Mouse (Mus musculus) monocyte, adult 2 months (primary cell): ENCODE data around the gene Cdkn2a.

ENCODE experiments used
- DNase-seq, 2 experiments: peaks; one replicate each; pipeline ENCODE4 v3.0.0; 2022; ENCODE audit warnings: low spot score in 2 of 2, low read depth in 1 of 2

Gene Cdkn2a

DNA sequence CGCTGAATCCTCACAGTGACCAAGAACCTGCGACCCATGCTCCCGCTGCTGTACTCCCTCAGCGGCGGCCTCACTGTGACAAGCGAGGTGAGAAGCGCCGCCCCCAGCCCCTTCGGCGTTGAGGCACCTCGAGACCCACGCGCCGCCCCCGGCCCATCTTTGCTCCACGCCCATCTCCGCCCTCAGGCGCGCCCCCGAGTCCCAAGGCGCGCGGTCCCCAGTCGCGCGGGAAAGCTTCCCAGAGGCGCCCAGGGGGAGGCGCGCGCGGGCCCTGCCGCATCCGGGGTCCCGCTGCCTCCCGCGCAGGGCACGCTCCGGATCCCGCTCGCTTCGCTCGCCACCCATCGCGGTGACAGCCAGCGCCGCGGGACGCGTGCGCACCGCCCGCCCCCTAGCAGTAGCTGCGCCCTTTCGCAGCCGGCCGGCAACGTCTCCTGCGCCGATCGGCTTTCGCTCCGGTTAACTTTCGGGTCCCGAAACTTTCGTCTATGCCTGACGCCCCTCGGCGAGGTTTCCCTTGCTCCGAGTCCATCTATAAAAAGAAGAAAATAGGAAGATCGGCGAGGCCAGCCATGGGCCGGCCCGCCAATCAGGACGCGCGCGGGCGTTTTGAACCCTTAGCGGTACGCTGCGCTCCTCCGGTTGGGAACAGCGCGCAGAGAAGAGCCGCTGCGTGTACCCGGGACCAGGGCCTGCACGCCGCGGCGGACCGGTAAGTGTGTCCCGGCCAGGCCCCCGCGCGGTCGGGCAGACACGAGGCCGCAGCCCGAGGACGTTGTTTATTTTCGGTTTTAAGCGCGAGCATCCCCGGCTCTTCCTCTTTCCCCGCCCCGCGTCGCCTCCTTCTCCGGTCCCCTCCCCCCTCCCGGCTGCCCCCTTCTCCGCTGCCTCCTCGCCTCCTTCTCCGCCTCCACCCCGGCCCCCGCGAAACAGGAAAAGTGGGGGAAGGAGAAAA, at the start of gene Cdkn2a:
Cdkn2a (minus strand) TSS at position 168 of the 955 bp plus-strand sequence.
- DNase-seq = no peak

DNA sequence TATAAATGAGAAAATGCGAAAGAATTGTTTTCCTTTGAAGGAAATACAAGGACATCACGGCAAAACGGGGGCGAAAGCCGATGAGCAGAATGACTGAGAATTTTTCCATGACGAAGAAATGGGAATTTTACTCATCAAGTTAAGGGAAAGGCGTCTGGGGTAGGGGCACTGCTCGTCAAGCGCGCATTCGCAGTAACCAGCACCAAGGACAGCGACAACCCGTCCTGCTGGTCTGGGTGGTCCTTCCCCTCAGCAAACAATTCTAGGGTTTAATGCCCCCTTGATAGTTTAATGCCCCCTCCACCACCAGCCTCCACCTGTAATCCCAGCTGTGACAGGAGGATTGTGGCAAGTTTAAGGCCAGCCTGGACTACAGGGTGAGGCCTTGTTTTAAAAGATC, 19.0 kb upstream of the Cdkn2a start:
- DNase-seq = no peak

DNA sequence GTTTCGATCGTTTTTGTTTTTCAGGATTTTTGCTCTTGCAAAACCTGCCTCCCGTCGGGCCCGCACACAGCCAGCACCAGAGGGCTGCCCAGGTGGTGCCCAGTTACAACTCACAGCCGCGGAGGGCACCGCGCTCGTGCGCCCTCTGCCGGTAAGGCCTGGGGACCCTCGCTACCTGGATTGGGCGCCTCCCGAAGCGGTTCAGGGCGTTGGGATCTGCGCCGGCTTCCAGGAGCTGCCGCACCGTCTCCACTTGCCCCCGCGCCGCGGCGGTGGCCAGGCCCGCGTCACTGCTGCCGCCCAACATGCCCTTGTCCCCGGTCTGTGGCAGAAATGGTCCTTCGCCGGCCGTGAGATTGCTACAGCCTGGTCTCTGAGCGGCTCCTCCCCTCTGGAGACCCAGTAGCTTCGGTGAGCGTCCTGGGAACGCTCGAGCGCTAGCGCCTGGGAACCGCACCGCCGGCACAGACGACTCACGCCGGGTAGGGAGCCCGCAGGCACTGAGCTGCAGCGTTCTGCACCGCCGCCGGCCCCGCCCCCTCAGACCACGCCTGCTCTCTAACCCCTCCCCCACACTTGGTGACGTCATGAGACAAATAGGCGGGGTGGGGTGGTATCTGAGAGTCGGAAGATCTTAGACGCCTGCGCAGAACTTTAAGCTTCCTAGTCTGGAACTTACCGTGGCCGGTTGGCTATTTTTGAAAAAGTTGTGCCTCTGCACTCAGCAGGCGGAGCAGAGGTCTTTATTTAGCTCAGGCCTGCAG, 16.2 kb upstream of the Cdkn2a start, which contains the start of gene Cdkn2b:
Cdkn2b (minus strand) TSS at position 549 of the 764 bp plus-strand sequence.
- DNase-seq = peak in 1 of 2 experiments; percentile 46

DNA sequence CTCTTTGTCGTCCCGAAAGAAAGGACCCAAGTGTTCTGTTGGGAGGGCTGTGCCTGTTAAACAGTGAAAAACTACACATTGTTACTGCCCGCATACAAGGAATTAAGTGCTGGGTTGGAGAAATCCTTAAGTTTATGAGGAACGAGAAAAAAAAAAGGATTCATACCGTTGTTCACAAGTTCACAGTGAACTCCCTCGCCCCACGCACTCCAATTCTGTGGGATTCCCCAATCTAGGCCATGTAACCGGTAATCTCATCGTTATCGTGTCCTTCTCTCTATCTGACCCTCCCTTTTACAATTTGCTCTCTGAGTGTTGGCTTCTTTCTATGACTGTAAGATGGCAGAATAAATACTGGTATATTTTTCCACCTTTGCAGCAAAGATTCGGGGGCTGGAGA, 15.5 kb upstream of the Cdkn2a start:
- no peak for DNase-seq

DNA sequence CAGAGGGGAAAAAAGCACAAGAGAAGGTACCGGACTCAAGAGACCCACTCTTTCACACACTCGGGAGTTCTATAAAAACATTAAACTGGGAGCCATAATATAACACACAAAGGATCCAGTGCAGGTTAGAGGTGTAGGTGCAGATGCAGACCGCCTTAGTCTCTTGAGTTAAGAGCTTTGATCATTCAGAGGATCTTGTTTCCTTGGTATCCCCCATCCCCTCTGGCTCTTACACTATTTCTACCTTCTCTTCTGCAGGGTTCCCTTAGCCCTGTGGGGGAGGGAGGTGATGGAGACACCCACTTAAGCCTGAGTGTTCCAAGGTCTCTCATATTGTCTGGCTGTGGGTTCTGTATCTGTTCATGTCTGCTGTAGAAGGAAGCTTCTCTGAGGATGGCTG, 13.5 kb upstream of the Cdkn2a start:
- no peak for DNase-seq

DNA sequence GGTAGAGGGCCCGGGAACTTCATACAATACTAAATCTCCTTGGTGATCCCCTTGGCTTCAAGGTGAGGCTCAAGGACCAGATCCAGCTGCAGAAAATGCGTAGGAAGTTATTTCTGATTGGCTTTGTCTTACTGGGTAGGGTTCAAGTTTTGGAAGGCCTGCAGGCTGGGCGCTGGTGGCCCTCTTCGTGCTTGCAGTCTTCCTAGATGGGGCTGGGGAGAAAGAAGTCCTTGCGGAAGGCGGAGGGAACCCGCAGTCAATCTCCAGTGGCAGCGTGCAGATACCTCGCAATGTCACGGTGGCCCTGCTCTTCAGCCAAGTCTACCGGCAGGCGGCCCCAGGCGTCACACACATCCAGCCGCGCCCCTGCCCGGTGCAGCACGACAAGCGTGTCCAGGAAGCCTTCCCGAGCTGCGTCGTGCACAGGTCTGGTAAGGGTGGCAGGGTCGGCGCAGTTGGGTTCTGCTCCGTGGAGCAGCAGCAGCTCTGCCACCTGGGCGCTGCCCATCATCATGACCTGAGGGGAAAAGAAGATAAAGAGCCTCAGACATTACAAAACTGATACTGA, 12.4 kb upstream of the Cdkn2a start:
- no peak for DNase-seq

DNA sequence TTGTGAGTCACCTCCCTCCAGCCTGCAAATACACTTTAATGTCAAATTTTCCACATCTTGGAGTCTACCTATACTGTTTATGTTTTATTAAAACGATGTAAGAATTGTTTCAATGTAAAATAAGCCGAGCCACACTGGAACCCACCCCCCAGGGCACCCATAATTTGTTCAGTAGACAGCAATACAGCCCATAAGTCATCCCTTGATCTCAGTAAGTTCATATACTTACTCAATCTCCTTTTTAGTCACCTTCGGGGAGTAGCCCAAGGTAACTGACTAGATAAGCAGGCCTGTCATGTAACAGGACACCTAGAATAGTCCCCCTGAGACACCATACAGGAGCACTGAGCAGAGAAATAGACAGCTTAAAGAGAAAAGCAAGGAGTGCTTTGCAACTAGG, 11.2 kb upstream of the Cdkn2a start:
- DNase-seq = no peak

DNA sequence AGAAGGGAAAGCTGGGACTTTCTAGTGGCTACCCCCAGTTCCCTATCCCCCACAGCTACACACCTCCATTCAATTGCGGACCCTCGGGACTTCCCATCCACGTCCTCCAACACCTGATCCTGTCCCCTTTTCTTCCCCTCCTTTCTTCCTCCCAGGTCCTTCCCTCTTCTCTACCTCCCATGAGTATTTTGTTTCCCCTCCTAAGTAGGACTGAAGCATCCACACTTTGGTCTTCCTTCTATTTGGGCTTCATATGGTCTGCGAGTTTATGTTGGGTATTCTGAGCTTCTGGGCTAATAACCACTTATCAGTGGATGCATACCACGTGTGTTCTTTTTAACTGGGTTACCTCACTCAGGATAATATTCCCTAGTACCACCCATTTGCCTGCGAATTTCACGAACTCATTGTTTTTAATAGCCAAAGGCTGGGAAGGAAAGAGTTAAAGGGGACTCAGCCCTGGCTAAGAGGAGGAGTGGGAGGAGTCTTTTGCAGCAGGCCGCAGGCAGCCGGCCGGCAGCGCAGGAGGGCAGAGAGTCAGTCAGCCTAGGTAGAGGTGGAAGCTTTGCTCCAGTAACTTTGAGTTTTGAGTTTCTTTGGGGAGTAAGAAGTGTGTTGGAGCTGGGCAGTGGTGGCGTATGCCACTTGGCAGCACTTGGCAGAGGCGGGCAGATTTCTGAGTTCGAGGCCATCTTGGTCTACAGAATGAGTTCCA, 9.0 kb upstream of the Cdkn2a start:
- no peak for DNase-seq

DNA sequence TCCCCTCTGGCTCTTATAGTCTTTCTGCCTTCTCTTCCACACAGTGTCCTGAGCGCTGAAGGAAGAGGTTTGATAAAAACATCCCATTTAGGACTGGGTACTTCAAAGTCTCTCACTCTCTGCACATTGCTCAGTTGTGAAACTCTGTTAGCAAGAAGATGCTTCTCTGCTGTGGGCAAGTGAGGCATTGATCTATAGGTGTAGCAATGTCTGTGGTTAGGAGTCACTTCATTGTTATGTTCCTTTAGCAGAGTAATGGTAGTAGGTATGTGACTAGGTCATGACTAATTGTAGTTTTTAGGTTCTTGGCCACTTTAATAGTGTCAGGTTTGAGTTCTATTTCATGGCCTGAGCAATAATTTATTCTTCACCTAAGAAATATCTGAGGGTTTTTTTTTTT, 7.7 kb upstream of the Cdkn2a start:
- no peak for DNase-seq

DNA sequence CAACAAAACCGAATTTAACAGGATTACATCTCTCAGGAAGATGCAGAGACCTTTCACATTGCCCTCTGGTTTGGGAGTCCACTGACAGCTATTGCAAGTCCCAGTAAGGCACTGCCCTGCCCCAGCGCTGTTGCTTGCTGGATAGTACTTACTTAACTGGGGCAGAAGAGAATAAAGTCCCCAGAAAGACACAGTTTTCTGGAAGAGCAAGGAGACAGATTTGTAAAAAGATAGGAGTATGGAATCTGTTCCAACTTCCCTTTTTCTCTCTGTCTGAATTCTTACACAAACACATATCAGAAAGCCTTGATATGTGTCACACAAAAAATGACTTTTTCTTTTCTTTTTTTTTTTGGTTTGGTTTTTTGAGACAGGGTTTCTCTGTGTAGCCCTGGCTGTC, 5.3 kb upstream of the Cdkn2a start:
- no peak for DNase-seq

DNA sequence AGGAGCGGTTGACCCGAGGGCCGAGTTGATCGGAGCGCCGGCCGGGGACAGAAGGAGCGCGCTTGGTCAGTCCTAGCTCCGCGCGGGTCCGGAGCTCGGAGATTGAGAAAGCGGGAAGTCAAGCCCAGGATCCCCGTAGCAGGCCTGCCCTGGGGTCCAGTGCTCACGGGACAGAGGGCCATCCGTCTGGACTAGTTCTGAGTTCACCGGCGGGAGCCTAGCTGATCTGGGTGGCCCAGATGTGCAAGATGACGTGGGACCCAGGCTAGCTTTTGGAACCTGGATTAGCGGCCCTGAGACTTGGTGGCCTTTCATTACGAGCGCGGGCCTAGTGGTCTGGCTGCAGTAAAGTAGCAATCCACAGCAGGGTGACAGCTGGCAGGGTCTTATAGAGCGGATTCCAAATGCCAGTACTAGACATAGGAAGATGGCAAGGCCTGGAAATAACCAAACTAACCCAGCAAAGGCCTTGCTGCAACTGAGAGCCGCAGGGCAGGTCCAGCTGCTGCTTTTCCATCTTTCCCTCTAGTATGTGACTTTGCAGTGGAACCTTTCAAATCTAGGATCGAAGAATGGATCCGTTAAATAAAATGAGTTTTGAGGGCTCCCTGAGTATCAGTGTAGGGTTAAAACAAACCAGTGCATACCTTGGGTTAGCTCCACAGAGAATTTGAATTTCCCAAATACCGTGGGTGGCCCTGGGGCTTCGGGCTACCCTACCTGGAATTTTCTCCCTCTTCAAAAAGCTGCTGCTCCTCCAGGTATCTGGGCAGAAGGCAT, 1.2 kb upstream of the Cdkn2a start:
- DNase-seq = no peak

DNA sequence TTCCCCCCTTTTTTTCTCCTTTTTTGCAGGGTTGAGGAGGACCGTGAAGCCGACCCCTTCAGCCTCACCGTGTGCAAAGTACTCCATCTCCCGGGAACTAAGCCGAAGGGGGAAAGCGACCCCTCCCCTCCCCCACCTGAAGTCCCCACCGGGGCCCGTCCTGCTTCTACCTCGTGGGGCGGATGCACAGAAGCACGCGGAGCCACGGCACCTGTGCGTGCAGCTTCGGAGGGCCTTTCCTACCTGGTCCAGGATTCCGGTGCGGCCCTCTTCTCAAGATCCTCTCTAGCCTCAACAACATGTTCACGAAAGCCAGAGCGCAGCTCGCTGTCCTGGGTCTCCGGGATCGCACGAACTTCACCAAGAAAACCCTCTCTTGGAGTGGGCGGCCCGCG, 365 bp downstream of the Cdkn2a start:
- no peak for DNase-seq

DNA sequence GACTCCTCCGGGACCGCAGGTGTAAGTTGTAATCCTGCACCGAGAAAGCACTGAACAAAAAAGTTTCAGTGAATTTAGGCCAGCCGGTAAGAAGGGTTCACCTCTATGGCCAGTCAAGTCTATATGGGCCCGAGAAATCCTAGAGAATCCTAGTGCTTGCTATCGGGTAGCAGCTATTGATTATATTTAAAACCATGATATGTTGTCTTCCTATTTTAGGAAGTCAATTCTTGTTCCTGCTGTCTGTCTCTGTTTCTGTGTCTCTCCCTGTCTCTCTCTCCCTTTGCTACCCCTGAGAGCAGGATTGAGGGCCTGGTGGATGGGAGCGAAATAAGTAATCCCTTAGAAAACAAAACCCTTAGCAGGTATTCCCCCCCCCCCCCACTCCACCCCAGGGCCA, 937 bp downstream of the Cdkn2a start:
- no peak for DNase-seq

DNA sequence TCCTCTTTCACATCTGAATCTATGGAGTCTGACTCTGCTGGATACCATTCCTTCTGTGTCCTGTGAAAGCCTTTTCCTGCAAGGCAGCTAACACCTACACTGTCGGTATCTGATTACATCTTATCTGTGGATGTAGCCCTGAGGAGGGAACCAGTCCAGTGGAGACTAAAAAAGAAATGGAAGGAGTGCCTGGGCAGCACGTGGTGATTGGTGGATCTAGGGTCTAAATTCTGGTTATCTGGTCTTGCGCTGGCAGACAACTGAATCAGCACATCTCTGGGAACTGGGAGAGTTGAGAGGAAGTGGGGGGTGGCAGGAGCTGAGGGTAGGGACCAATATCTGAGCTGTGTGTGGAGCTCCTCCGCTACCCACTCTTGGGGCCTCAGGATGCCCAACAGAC, 5.4 kb downstream of the Cdkn2a start:
- DNase-seq = no peak

DNA sequence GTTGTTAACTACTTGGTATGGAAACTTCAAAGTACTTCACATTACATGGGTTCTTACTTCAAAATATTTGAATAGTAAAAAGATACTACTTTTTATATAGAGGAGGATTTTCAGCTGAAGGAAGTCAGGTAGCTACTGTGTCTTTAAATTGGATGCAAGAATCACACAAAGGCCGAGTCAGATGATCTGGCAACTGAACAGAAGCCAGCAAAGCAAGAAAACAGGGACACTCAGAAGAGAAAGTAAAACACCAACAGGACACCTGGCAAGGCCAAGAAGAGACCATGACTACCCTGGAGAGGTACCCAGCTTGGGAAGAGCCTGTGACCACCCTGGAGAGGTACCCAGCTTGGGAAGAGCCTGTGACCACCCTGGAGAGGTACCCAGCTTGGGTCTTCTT, 7.9 kb downstream of the Cdkn2a start:
- DNase-seq = no peak

DNA sequence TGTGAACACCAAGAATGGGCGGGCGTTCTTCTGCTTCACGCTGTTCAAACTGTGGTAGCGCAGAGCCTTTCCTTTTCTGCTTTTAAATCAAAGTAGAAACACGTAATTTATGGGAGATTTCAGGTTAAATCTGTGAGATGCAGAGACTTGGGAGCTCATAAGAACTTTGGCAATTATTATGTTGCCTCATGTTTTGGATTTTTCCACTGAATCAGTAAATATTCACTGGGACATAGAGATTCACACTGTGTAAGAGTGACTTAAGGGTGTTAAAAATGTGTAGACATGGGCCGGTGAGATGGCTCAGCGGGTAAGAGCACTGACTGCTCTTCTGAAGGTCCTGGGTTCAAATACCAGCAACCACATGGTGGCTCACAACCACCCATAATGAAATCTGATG, 8.8 kb downstream of the Cdkn2a start:
- DNase-seq = no peak

DNA sequence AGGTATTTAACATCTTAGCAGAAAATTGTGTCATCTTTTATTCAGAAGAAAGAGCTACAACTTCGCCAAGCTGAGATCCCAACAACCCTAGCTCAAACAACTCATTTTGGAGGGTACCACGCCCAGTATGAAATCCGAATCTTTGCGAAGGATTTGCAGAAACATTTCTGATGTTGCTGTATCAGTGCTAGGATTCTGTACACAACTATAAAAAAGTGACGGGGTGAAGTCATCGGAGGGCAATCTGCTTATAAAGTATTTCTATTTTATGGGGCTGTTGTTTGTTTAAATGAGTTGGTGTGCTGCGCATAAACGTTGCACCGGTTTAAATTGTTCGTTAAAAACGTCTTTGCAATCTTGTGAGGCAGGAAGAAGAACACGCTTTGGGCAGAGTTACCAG, 11.8 kb downstream of the Cdkn2a start:
- DNase-seq = no peak

DNA sequence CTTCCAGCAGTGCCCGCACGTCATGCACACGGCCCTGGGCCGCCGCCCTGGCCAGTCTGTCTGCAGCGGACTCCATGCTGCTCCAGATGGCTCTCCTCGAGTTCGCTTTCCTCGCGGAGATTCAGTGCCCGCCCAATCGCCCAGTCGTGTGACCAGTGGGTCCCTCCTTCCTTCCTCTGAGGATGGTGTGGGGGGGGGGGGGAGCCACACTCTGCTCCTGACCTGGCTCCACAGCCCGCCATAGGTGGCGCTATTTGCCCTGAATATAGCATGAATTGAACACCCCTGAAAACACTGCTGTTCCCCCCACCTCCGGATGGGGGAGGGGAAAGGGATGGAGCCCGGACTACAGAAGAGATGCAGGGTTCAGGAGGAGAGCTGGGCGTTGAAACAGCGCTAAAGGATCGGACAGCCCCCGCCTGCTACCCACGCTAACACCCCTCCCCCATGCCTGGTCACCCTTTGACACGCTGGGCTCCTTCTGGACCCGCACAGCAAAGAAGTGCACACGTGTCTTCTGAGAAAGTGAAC, 12.4 kb downstream of the Cdkn2a start:
- no peak for DNase-seq

DNA sequence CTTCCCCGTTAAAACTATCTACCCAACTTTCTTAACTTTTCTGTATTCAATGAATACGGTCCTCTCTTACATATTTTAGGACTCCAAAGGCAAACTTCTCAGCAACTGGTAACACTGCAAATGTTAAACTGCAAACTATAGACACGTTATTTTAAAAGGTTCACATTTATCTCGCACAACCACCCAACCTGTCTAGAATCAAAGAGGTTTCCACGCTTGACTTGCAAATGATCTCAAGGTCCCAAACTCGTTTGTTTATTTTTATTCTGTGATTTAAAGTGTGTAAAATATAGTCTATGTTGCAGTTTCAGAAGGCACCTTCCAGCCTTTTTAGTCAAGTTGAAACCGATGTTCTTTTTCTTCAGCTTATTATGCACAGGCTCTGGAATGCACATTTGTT, 13.2 kb downstream of the Cdkn2a start:
- no peak for DNase-seq

DNA sequence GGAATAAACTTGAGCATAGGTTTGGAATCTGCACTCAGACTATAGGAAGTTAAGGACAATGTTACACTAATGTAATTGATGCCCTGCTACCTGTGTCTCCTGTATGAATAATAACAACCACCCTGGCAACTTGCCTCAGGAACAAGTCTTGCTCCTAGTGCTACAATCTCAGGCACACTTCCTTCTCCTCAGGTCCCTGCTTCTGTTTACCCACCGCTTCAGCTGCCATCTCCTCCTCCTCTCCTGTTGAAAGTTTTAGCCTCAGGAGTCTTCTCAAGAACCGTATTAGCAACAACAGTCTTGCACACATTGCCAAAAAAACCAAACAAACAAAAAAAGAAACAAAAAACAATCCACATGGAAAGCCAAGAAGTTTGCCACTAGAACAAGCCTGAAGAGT, 14.8 kb downstream of the Cdkn2a start:
- DNase-seq = no peak
